Mouse (Mus musculus): ENCODE results near the gene Lsm12. TPM values are rescaled to one million over a fixed set of nuclear protein-coding genes. Genes with fewer than 3 reads are reported as not detected.

The Lsm12 gene
- polyA plus RNA-seq, 1 experiment from 2014 or later, result 78.7 TPM

DNA sequence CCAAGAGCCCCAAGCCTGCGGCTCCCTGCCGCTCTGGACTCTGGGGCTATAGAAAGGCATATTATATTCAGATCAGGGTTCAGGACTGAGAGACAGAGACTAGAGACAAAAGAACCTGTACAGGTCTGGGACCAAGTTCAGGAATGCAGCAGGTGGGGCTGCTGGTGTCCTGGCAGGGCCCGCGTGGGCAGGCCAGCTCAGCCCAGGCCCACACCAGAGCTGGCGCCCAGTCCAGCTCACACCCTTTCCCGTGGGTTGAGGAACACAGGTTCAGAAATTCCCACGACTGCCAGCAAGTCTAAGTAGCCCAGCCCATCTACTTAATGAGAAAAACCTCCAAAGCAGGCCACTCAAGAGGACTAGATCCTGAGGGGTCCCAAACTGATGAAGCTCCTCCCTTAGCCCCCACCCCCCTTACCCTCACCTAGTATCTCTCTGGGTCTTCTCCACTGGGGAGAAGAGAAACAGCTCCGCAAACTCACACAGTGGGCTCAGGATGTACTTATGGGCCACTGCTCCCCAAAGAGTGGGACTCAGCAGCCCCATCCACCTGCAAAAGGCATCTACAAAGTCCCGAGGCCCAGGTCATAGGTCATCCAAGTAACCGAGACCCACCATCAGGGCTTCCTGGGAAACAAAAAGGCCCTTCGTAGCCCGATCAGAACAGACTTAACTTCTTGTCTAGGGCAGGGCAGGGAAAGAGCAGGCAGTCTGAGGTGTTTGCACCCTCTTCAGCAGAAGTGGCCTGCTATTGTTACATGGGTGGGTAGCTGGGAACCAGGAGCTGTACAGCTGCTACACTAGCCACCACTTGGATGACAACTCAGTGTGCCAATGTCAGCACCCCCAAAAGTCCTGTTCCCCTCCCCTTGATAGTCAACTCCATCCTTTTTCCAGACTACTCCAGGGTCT is 41.2 kb upstream of the Lsm12 start:
- 0 out of 2 replicates have a peak overlapping the region, but pooled peaks have one; percentile 93 for H3K4me3 ChIP-seq (ENCODE audit: low read depth, low read length)
- H3K27ac ChIP-seq (ENCODE audit: low read depth, low read length), result no peak overlapping the region
- no peak overlapping the region; the same call in 1 of the 2 replicates for H3K4me2 ChIP-seq (ENCODE audit: low read depth, low read length, severe bottlenecking)
- H3K36me3 ChIP-seq (ENCODE audit: control insufficient read depth, insufficient read depth, low read length), result no peaks in the 10 kb centered on the region
- H3K9me3 ChIP-seq (ENCODE audit: control insufficient read depth, low read length), result no peaks in the 10 kb centered on the region
- 63% methylated on average over 12 of the region's 12 CpGs for WGBS
- peaks cover 40% of the 10 kb centered on the region for H3K4me1 ChIP-seq (replicated peaks; ENCODE audit: control insufficient read depth, insufficient read depth, low read length)
- no peak overlapping the region; the same call in 1 of the 2 replicates for H3K9ac ChIP-seq (ENCODE audit: low read length)
- DNase-seq (ENCODE audit: low spot score) (no peak), ATAC-seq (replicated peaks; ENCODE audit: low FRiP score) (no peak)
- no peaks in the 10 kb centered on the region; the same call in none of the 2 replicates for H3K27me3 ChIP-seq (ENCODE audit: control insufficient read depth, insufficient read depth, low read length)

DNA sequence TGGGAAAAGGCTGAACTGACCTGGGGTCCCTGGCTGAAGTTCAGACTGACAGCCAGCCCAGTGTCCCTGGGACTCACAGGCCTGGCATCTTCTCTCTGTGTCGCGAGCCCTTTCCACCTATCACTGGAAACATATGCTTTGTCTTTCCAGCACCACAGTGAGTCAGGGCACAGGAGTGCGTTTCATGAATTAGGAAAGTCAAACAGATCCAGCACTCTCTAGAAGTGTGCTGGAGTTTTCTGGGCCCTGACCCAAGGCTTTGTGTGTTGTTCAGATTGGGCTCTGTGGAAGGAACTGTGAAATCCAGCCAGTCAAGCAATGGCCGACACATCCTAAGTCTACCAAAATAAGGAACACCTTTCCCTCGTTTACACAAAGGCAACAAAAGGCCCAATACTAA is 40.1 kb upstream of the Lsm12 start:
- Histone ChIP-seq H3K27ac (ENCODE audit: low read depth, low read length) (no peak overlapping the region), H3K27me3 (ENCODE audit: control insufficient read depth, insufficient read depth, low read length) (no peaks in the 10 kb centered on the region; the same call in none of the 2 replicates), H3K4me2 (ENCODE audit: low read depth, low read length, severe bottlenecking) (no peak overlapping the region; the same call in 1 of the 2 replicates), H3K36me3 (ENCODE audit: control insufficient read depth, insufficient read depth, low read length) (no peaks in the 10 kb centered on the region), H3K4me1 (replicated peaks; ENCODE audit: control insufficient read depth, insufficient read depth, low read length) (peaks cover 40% of the 10 kb centered on the region), H3K9ac (ENCODE audit: low read length) (no peak overlapping the region), H3K4me3 (ENCODE audit: low read depth, low read length) (no peak overlapping the region), H3K9me3 (ENCODE audit: control insufficient read depth, low read length) (no peaks in the 10 kb centered on the region)
- ATAC-seq (replicated peaks; ENCODE audit: low FRiP score), result no peak
- DNase-seq (ENCODE audit: low spot score), result no peak
- WGBS, result 74% methylated on average over 5 of the region's 5 CpGs

DNA sequence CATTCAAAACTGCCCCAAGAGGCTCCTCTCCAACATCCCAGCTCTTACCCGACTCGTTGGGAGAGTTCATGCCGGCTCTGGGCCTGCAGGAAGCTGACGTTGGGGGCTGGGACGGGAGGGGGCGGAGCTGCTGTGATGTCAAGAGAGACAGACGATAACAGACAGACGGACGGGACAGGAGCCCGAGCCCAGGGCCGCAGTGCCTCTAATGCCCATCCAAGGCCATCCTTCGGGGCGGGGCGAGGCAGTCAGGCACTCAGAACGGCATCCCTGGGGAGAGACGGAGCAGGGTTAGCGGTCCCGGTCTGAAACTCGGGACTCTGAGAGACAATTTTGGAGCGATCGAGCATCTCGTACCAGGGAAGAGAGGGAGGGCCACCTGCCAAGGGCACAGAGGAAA is 39.6 kb upstream of the Lsm12 start:
- Histone ChIP-seq H3K9me3 (ENCODE audit: control insufficient read depth, low read length) (no peaks in the 10 kb centered on the region), H3K36me3 (ENCODE audit: control insufficient read depth, insufficient read depth, low read length) (no peaks in the 10 kb centered on the region), H3K9ac (ENCODE audit: low read length) (peak overlapping the region; percentile 29; the same call in 1 of the 2 replicates), H3K4me3 (ENCODE audit: low read depth, low read length) (0 out of 2 replicates have a peak overlapping the region, but pooled peaks have one; percentile 5), H3K27ac (ENCODE audit: low read depth, low read length) (no peak overlapping the region), H3K4me1 (replicated peaks; ENCODE audit: control insufficient read depth, insufficient read depth, low read length) (peaks cover 40% of the 10 kb centered on the region), H3K4me2 (ENCODE audit: low read depth, low read length, severe bottlenecking) (peak overlapping the region; percentile 36), H3K27me3 (ENCODE audit: control insufficient read depth, insufficient read depth, low read length) (no peaks in the 10 kb centered on the region; the same call in none of the 2 replicates)
- no peak for ATAC-seq (replicated peaks; ENCODE audit: low FRiP score)
- WGBS, result 12% methylated on average over 22 of the region's 22 CpGs
- DNase-seq (ENCODE audit: low spot score), result no peak

DNA sequence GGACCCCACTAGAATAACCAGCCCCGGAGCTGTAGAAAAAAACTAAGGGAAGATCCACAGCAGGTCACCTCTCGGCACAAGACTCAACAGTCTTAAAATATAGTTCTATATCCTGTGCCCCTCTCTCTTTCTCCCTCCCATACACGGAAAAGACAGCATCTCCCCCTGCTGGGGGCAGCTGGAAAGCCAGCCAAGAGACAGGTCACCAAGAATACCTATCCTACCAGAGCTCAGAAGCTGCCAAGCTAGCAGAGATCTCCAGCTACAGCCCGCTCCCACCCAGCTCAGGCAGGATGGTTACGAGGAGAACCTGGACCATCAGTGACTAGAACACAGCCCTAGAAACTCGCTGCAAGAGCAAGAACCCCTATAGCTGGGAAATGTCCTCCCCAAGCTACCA is 38.1 kb upstream of the Lsm12 start:
- ATAC-seq (replicated peaks; ENCODE audit: low FRiP score) (no peak), DNase-seq (ENCODE audit: low spot score) (peak; percentile 74)
- Histone ChIP-seq H3K27me3 (ENCODE audit: control insufficient read depth, insufficient read depth, low read length) (no peaks in the 10 kb centered on the region; the same call in none of the 2 replicates), H3K4me1 (replicated peaks; ENCODE audit: control insufficient read depth, insufficient read depth, low read length) (peaks cover 42% of the 10 kb centered on the region), H3K4me3 (ENCODE audit: low read depth, low read length) (no peak overlapping the region), H3K4me2 (ENCODE audit: low read depth, low read length, severe bottlenecking) (no peak overlapping the region), H3K9ac (ENCODE audit: low read length) (no peak overlapping the region), H3K36me3 (ENCODE audit: control insufficient read depth, insufficient read depth, low read length) (no peaks in the 10 kb centered on the region), H3K27ac (ENCODE audit: low read depth, low read length) (no peak overlapping the region), H3K9me3 (ENCODE audit: control insufficient read depth, low read length) (no peaks in the 10 kb centered on the region)
- 46% methylated on average over 6 of the region's 6 CpGs for WGBS

DNA sequence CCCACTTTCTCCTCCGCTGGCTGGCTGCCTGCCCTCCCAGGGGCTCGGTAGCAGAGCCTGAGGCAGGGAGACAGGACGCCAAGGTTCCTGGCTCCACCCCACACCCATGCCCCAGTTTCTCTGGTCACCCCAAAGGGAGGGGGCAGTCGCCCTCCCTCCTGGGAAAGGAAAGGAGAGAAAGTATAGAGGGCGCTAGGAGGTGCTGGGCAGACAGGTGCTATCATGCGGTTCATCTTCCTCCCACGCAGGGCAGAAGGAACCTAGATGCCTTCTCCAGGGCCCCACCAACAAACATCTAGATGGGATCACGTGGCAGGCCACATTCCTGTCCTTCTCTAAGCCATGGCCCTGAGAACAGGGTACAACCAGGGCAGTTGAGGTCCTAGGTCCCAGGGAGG is 36.9 kb upstream of the Lsm12 start:
- Histone ChIP-seq H3K36me3 (ENCODE audit: control insufficient read depth, insufficient read depth, low read length) (no peaks in the 10 kb centered on the region), H3K9me3 (ENCODE audit: control insufficient read depth, low read length) (no peaks in the 10 kb centered on the region), H3K27ac (ENCODE audit: low read depth, low read length) (no peak overlapping the region), H3K4me1 (replicated peaks; ENCODE audit: control insufficient read depth, insufficient read depth, low read length) (peaks cover 34% of the 10 kb centered on the region), H3K4me2 (ENCODE audit: low read depth, low read length, severe bottlenecking) (no peak overlapping the region), H3K27me3 (ENCODE audit: control insufficient read depth, insufficient read depth, low read length) (no peaks in the 10 kb centered on the region; the same call in none of the 2 replicates), H3K4me3 (ENCODE audit: low read depth, low read length) (no peak overlapping the region), H3K9ac (ENCODE audit: low read length) (no peak overlapping the region)
- WGBS, result 84% methylated on average over 8 of the region's 8 CpGs
- ATAC-seq (replicated peaks; ENCODE audit: low FRiP score), result no peak
- no peak for DNase-seq (ENCODE audit: low spot score)

DNA sequence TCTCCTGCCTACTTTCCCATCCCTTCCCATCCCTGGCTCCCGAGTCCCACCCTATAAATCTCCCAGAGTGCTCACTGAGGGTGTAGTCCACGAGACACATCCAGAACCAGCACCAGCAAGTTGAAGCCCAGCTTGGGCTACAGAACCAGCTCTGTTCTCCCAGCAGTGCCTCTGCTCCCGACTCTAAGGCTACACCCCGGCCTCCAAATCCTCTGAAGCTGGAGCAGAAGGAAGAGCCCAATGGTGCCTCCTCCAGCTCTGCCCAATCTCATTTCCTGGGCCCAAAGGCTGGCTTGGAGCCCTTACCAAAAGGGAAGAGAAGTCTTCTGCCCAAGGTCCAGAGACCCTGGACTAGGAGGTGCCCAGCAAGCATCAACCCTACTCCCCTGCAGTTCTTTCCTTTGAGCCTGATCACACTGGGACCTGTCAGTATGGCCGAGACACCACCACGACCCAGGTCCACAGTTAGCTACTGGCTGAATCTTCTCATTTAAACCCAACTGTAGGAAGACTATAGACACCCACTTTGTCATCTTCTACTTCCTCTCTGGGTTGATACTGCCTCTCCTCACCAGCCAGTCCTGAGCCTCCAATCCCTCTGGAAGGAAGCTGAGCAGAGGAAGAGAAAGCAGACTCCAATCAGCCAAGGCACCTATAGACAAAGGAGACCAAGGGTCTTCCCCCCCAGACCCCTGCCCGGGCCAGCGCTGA is 36.3 kb upstream of the Lsm12 start:
- WGBS, result 83% methylated on average over 8 of the region's 8 CpGs
- ATAC-seq (replicated peaks; ENCODE audit: low FRiP score) (no peak), DNase-seq (ENCODE audit: low spot score) (no peak)
- H3K9me3 ChIP-seq (ENCODE audit: control insufficient read depth, low read length), result no peaks in the 10 kb centered on the region
- H3K36me3 ChIP-seq (ENCODE audit: control insufficient read depth, insufficient read depth, low read length), result no peaks in the 10 kb centered on the region
- H3K4me1 ChIP-seq (replicated peaks; ENCODE audit: control insufficient read depth, insufficient read depth, low read length), result peaks cover 29% of the 10 kb centered on the region
- H3K4me3 ChIP-seq (ENCODE audit: low read depth, low read length), result no peak overlapping the region
- H3K4me2 ChIP-seq (ENCODE audit: low read depth, low read length, severe bottlenecking), result no peak overlapping the region
- no peak overlapping the region for H3K27ac ChIP-seq (ENCODE audit: low read depth, low read length)
- no peaks in the 10 kb centered on the region; the same call in none of the 2 replicates for H3K27me3 ChIP-seq (ENCODE audit: control insufficient read depth, insufficient read depth, low read length)
- H3K9ac ChIP-seq (ENCODE audit: low read length), result no peak overlapping the region

DNA sequence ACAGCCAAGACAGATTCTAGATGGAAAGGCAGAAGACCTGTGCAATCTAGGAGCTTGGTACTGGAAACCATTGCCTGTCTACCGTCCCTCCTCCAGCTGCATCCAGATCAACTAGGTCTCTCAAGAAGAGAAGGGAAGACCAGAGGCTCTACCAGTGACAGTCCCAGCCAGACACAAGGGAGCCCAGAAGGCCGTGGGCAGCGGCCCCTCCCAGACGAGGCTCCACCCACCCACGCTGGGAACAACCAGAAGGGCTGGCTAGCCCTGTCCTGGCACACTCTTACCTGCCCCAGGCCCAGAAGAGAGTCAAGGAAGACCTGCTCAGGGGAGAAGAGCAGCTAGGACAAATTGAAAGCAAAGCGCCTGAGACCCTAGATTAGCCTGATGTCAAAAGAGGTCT is 35.4 kb upstream of the Lsm12 start:
- WGBS, result 69% methylated on average over 6 of the region's 6 CpGs
- no peak overlapping the region for H3K27ac ChIP-seq (ENCODE audit: low read depth, low read length)
- peaks cover 24% of the 10 kb centered on the region for H3K4me1 ChIP-seq (replicated peaks; ENCODE audit: control insufficient read depth, insufficient read depth, low read length)
- H3K36me3 ChIP-seq (ENCODE audit: control insufficient read depth, insufficient read depth, low read length), result no peaks in the 10 kb centered on the region
- ATAC-seq (replicated peaks; ENCODE audit: low FRiP score), result no peak
- no peak overlapping the region for H3K9ac ChIP-seq (ENCODE audit: low read length)
- H3K9me3 ChIP-seq (ENCODE audit: control insufficient read depth, low read length), result no peaks in the 10 kb centered on the region
- no peaks in the 10 kb centered on the region; the same call in 1 of the 2 replicates for H3K27me3 ChIP-seq (ENCODE audit: control insufficient read depth, insufficient read depth, low read length)
- peak; percentile 48 for DNase-seq (ENCODE audit: low spot score)
- no peak overlapping the region for H3K4me2 ChIP-seq (ENCODE audit: low read depth, low read length, severe bottlenecking)
- no peak overlapping the region for H3K4me3 ChIP-seq (ENCODE audit: low read depth, low read length)

DNA sequence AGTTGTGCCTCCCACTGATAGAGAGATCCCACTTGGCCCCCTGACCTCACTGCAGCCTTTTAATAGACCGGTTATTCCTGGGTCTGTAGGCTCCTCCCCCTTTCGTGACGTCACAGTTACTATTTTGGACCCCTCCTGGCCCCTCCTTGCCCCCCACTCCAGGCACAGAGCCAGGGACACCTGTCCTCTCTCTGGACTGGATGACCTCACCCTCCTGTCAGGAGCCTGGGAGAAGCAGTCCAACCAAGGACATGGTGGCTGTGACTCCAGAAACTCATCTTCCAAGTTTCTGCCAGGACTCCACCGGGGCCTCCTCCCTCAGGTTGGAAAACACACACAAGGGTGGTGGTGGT is 34.9 kb upstream of the Lsm12 start:
- Histone ChIP-seq H3K4me3 (ENCODE audit: low read depth, low read length) (no peak overlapping the region), H3K4me1 (replicated peaks; ENCODE audit: control insufficient read depth, insufficient read depth, low read length) (peaks cover 21% of the 10 kb centered on the region), H3K9me3 (ENCODE audit: control insufficient read depth, low read length) (no peaks in the 10 kb centered on the region), H3K27me3 (ENCODE audit: control insufficient read depth, insufficient read depth, low read length) (no peaks in the 10 kb centered on the region; the same call in 1 of the 2 replicates), H3K36me3 (ENCODE audit: control insufficient read depth, insufficient read depth, low read length) (no peaks in the 10 kb centered on the region), H3K4me2 (ENCODE audit: low read depth, low read length, severe bottlenecking) (no peak overlapping the region), H3K27ac (ENCODE audit: low read depth, low read length) (no peak overlapping the region), H3K9ac (ENCODE audit: low read length) (no peak overlapping the region)
- WGBS, result 81% methylated on average over 4 of the region's 4 CpGs
- peak; percentile 52 for DNase-seq (ENCODE audit: low spot score)
- no peak for ATAC-seq (replicated peaks; ENCODE audit: low FRiP score)

Measured in forebrain, embryonic 11.5 days (tissue).